Mouse (Mus musculus): ENCODE data around the gene Kdsr. TPM values are rescaled to one million over a fixed set of nuclear protein-coding genes. Genes with fewer than 3 reads are reported as not detected.

Kdsr gene
- total and polyA plus RNA-seq, 3 experiments, result 3.3 to 6.3 (median 4.7) TPM

GRCm38 (mm10) chr1:106710202-106710601, 49.3 kb downstream of the Kdsr start:
- peaks cover 57% of the 10 kb centered on the region for H3K79me2 ChIP-seq (replicated peaks; ENCODE audit: control insufficient read depth, extremely low read depth, insufficient read depth, poor library complexity, severe bottlenecking)
- H3K27ac ChIP-seq (ENCODE audit: insufficient read depth, low read depth), result no peak overlapping the region
- peaks cover 0 to 2% of the 10 kb centered on the region in 2 experiments for H3K36me3 ChIP-seq (replicated peaks in 1 of 2; ENCODE audit: control insufficient read depth in 1 of 2, insufficient read depth in 1 of 2, low read length in 1 of 2)
- peak overlapping the region; percentile 66 for H3K9ac ChIP-seq (ENCODE audit: insufficient read depth, low read depth)
- no peaks in the 10 kb centered on the region for H3K9me3 ChIP-seq (replicated peaks; ENCODE audit: low read length)
- H3K27me3 ChIP-seq (replicated peaks), result no peaks in the 10 kb centered on the region
- in situ Hi-C loops (cut with MboI; ENCODE audit: low pct_ligation_motif_present, low pct_unique_long_range_greater_than_20kb, low sequenced_read_pairs) (loop anchor here (5.0 to 25.0 kb wide), 4 partner anchors 88 to 648 kb away; no protein-coding TSS in a partner anchor), dilution Hi-C loops (cut with MboI; ENCODE audit: extremely low pct_ligation_motif_present, extremely low pct_unique_long_range_greater_than_20kb, low sequenced_read_pairs) (loop anchor here (25.0 kb wide), 1 partner anchor 173 kb away; no protein-coding TSS in a partner anchor)
- TF ChIP-seq MXI1 (IDR thresholded peaks at IDR 0.05; ENCODE audit: low read depth, low read length) (peak; percentile 77; the same call in 1 of the 2 replicates), JUND (conservative IDR thresholded peaks at IDR 0.05; ENCODE audit: low read depth, low read length) (no peak), RCOR1 (conservative IDR thresholded peaks at IDR 0.05; ENCODE audit: low read depth, low read length) (no peak), MAFK (IDR thresholded peaks at IDR 0.05; ENCODE audit: insufficient replicate concordance, low read length) (no peak)
- peak overlapping the region; percentile 69; the same call in 1 of the 2 replicates for H3K4me2 ChIP-seq (ENCODE audit: insufficient read depth, low read depth, poor library complexity, severe bottlenecking)
- H3K4me3 ChIP-seq (replicated peaks in 1 of 3; ENCODE audit: low read depth in 2 of 3, low read length in 2 of 3, poor library complexity in 1 of 3), result peak overlapping the region in 2 of 3 experiments; percentile 19 to 57
- peaks cover 10 to 66% of the 10 kb centered on the region in 2 experiments for H3K4me1 ChIP-seq (ENCODE audit: control insufficient read depth in 1 of 2, insufficient read depth in 2 of 2)
- DNase-seq (ENCODE audit: extremely low read depth), result no peak

- Histone ChIP-seq H3K4me2 (ENCODE audit: insufficient read depth, low read depth, poor library complexity, severe bottlenecking) (peak overlapping the region; percentile 88), H3K4me3 (replicated peaks in 1 of 3; ENCODE audit: low read depth in 2 of 3, low read length in 2 of 3, poor library complexity in 1 of 3) (no peak overlapping the region), H3K9ac (ENCODE audit: insufficient read depth, low read depth) (peak overlapping the region; percentile 64), H3K27me3 (replicated peaks) (no peaks in the 10 kb centered on the region), H3K36me3 (replicated peaks in 1 of 2; ENCODE audit: control insufficient read depth in 1 of 2, insufficient read depth in 1 of 2, low read length in 1 of 2) (peaks cover 0 to 2% of the 10 kb centered on the region in 2 experiments), H3K9me3 (replicated peaks; ENCODE audit: low read length) (no peaks in the 10 kb centered on the region), H3K4me1 (ENCODE audit: control insufficient read depth in 1 of 2, insufficient read depth in 2 of 2) (peaks cover 5 to 69% of the 10 kb centered on the region in 2 experiments; a peak in 3 of 4 replicates), H3K27ac (ENCODE audit: insufficient read depth, low read depth) (peak overlapping the region; percentile 66; the same call in 1 of the 2 replicates), H3K79me2 (replicated peaks; ENCODE audit: control insufficient read depth, extremely low read depth, insufficient read depth, poor library complexity, severe bottlenecking) (peaks cover 50% of the 10 kb centered on the region)
- no peak for DNase-seq (ENCODE audit: extremely low read depth)
- dilution Hi-C loops (cut with MboI; ENCODE audit: extremely low pct_ligation_motif_present, extremely low pct_unique_long_range_greater_than_20kb, low sequenced_read_pairs) (loop anchor here (25.0 kb wide), 1 partner anchor 170 kb away; no protein-coding TSS in a partner anchor), in situ Hi-C loops (cut with MboI; ENCODE audit: low pct_ligation_motif_present, low pct_unique_long_range_greater_than_20kb, low sequenced_read_pairs) (loop anchor here (10.0 to 25.0 kb wide), 2 partner anchors 52 to 645 kb away; no protein-coding TSS in a partner anchor)
- TF ChIP-seq JUND (conservative IDR thresholded peaks at IDR 0.05; ENCODE audit: low read depth, low read length) (0 out of 2 replicates have a peak, but pooled peaks have one; percentile 23), MAZ (IDR thresholded peaks at IDR 0.05; ENCODE audit: low read depth, low read length) (peak; percentile 69; the same call in 1 of the 2 replicates), USF1 (IDR thresholded peaks at IDR 0.05; ENCODE audit: low read depth, low read length) (no peak), ZC3H11A (IDR thresholded peaks at IDR 0.05; ENCODE audit: low read depth, low read length) (no peak), ETS1 (conservative IDR thresholded peaks at IDR 0.05; ENCODE audit: low read depth, low read length) (peak; percentile 42; the same call in 1 of the 2 replicates), RCOR1 (conservative IDR thresholded peaks at IDR 0.05; ENCODE audit: low read depth, low read length) (no peak), EP300 (IDR thresholded peaks at IDR 0.05; ENCODE audit: low read length) (peak; percentile 73), CHD1 (IDR thresholded peaks at IDR 0.05; ENCODE audit: low read depth, low read length) (0 out of 2 replicates have a peak, but pooled peaks have one; percentile 55), E2F4 (IDR thresholded peaks at IDR 0.05; ENCODE audit: insufficient replicate concordance, low read depth, low read length) (no peak), SMC3 (IDR thresholded peaks at IDR 0.05; ENCODE audit: low read depth, low read length) (no peak), POLR2A (IDR thresholded peaks at IDR 0.05; ENCODE audit: low read depth, low read length) (no peak), GABPA (IDR thresholded peaks at IDR 0.05; ENCODE audit: insufficient replicate concordance, low read depth, low read length) (no peak), UBTF (IDR thresholded peaks at IDR 0.05; ENCODE audit: low read depth, low read length) (no peak), MAFK (IDR thresholded peaks at IDR 0.05; ENCODE audit: insufficient replicate concordance, low read length) (no peak), PAX5 (IDR thresholded peaks at IDR 0.05; ENCODE audit: low read length) (no peak), ZMIZ1 (IDR thresholded peaks at IDR 0.05; ENCODE audit: low read depth, low read length) (no peak), SIN3A (IDR thresholded peaks at IDR 0.05; ENCODE audit: low read length) (no peak), MAX (IDR thresholded peaks at IDR 0.05; ENCODE audit: low read length) (no peak), TCF12 (IDR thresholded peaks at IDR 0.05; ENCODE audit: low read depth, low read length) (no peak), BHLHE40 (IDR thresholded peaks at IDR 0.05; ENCODE audit: low read depth, low read length) (no peak), NELFE (IDR thresholded peaks at IDR 0.05; ENCODE audit: low read depth, low read length) (no peak), JUN (IDR thresholded peaks at IDR 0.05; ENCODE audit: insufficient read depth, low read depth, low read length) (no peak), POLR2AphosphoS2 (IDR thresholded peaks at IDR 0.05; ENCODE audit: low read depth, low read length) (no peak), MXI1 (IDR thresholded peaks at IDR 0.05; ENCODE audit: low read depth, low read length) (no peak), IRF4 (IDR thresholded peaks at IDR 0.05; ENCODE audit: low read depth, low read length) (peak; percentile 68), ELF1 (IDR thresholded peaks at IDR 0.05; ENCODE audit: low read depth, low read length) (no peak), TBP (conservative IDR thresholded peaks at IDR 0.05; ENCODE audit: low read depth, low read length) (0 out of 2 replicates have a peak, but pooled peaks have one; percentile 15), KAT2A (IDR thresholded peaks at IDR 0.05; ENCODE audit: insufficient replicate concordance, low read length) (no peak), ZNF384 (IDR thresholded peaks at IDR 0.05; ENCODE audit: low read depth, low read length) (peak; percentile 15; the same call in 1 of the 2 replicates)
Measured at GRCm38 (mm10) chr1:106707036-106707880, 52.3 kb downstream of the Kdsr start.

Measured in CH12.LX (cell line).